Mouse (Mus musculus) midbrain, embryonic 15.5 days (tissue): Measurements from ENCODE around the gene Fndc10. TPM values are rescaled to one million over a fixed set of nuclear protein-coding genes. Genes with fewer than 3 reads are reported as not detected.
A peak's percentile ranks its signal among the peaks of the same experiment; 100 is the strongest.
"Not testable (repeated sequence)": the region's sequence is repeated elsewhere in the genome, so short reads cannot be mapped to it uniquely, and the experiment has no call there.

Experiments used
- ATAC-seq: fragments of 200-750 bp; cut with Nextera tagmentation; replicated peaks from 2 replicates; pipeline ENCODE4 v1.8.0; 2017; ENCODE audit warnings: moderate TSS enrichment
- H3K27ac ChIP-seq: fragments of 300-500 bp; sonication (generic); 2 replicates; pipeline ENCODE4 v1.5.1; 2015; ENCODE audit warnings: mild to moderate bottlenecking, inconsistent platforms
- H3K27me3 ChIP-seq: fragments of 300-500 bp; sonication (generic); replicated peaks from 2 replicates; pipeline ENCODE4 v1.6.1; 2015; ENCODE audit warnings: inconsistent platforms
- H3K36me3 ChIP-seq: fragments of 300-500 bp; sonication (generic); replicated peaks from 2 replicates; pipeline ENCODE4 v1.6.1; 2015; ENCODE audit warnings: inconsistent platforms
- H3K4me1 ChIP-seq: fragments of 300-500 bp; sonication (generic); 2 replicates; pipeline ENCODE4 v1.6.1; 2015; ENCODE audit warnings: inconsistent platforms
- H3K4me2 ChIP-seq: fragments of 300-500 bp; sonication (generic); 2 replicates; pipeline ENCODE4 v1.6.1; 2015; ENCODE audit warnings: inconsistent platforms, mild to moderate bottlenecking, moderate library complexity
- H3K4me3 ChIP-seq: fragments of 300-500 bp; sonication (generic); 2 replicates; pipeline ENCODE4 v1.5.1; 2015; ENCODE audit warnings: mild to moderate bottlenecking, inconsistent platforms
- H3K9ac ChIP-seq: fragments of 300-500 bp; sonication (generic); 2 replicates; pipeline ENCODE4 v1.6.1; 2015; ENCODE audit warnings: mild to moderate bottlenecking, inconsistent platforms
- H3K9me3 ChIP-seq: fragments of 300-500 bp; sonication (generic); 2 replicates; pipeline ENCODE4 v1.6.1; 2016; ENCODE audit warnings: inconsistent platforms
- WGBS: fragments of 180-500 bp; shearing (Covaris S2); methylation state at CpG from one replicate; pipeline ENCODE4 v1.1.7; 2015; ENCODE audit warnings: mixed read lengths; 5-methylcytosine and 5-hydroxymethylcytosine counted together
- polyA plus RNA-seq: library from polyadenylated mRNA; unstranded; fragments of >200 nt; fragmentation: Nextera tagmentation; extraction: Ambion mirVana; gene quantifications from 2 replicates; pipeline ENCODE4 v1.2.1, GENCODE M21; 2015

The Fndc10 gene
- polyA plus RNA-seq, 1 experiment from 2014 or later = 15.7 TPM

DNA sequence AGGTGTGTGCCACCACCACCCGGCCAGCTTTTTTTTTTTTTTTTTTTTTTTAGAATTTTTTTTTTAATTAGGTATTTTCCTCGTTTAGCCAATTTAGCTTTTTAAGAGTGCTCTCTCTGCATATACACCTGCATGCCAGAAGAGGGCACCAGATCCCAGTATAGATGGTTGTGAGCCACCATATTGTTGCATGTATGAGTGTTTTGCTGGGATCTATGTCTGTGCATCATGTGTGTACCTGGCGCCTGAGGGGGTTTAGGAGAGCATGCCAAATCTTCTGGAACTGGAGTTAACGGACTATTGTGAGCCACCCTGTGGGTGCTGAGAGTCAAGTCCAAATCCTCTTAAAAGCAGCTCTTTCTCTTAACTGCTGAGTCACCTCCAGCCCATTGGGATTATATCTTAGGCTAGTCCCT is 27.5 kb downstream of the Fndc10 start:
- no peak for ATAC-seq
- no peak overlapping the region for H3K4me2 ChIP-seq
- no peak overlapping the region for H3K4me3 ChIP-seq
- H3K36me3 ChIP-seq = peaks cover 12% of the 10 kb centered on the region
- no peak overlapping the region for H3K27ac ChIP-seq
- H3K4me1 ChIP-seq = no peaks in the 10 kb centered on the region
- 67% methylated on average over 4 of the region's 4 CpGs for WGBS
- no peaks in the 10 kb centered on the region for H3K9me3 ChIP-seq
- H3K27me3 ChIP-seq = no peaks in the 10 kb centered on the region
- no peak overlapping the region for H3K9ac ChIP-seq

- ATAC-seq = no peak
These were observed 33.9 kb downstream of the Fndc10 start for GRCm38 (mm10) chr4:155727993-155728392.

DNA sequence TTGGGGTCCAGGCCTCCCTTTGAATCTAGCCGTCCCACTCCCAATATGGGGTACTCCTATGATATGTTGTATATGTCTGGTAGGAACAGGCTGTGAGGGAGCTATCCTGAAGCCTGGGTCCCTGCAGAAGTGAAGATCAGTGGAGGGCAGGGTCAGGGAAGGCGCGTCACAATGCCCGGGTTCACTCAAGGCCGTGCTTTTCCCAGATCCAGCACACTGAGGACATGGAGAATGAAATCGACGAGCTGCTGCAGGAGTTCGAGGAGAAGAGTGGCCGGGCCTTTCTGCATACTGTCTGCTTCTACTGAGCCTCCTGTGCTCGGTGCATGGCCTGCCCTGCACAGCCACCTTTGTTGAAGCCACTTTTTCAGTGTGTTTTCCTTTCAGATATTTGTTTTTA is 39.1 kb downstream of the Fndc10 start:
- Histone ChIP-seq H3K36me3 (peaks cover 19% of the 10 kb centered on the region), H3K27me3 (no peaks in the 10 kb centered on the region), H3K4me3 (peak overlapping the region; percentile 92; the same call in 1 of the 2 replicates), H3K27ac (0 out of 2 replicates have a peak overlapping the region, but pooled peaks have one; percentile 97), H3K4me2 (0 out of 2 replicates have a peak overlapping the region, but pooled peaks have one; percentile 93), H3K4me1 (peaks cover 44% of the 10 kb centered on the region), H3K9me3 (no peaks in the 10 kb centered on the region), H3K9ac (0 out of 2 replicates have a peak overlapping the region, but pooled peaks have one; percentile 88)
- no peak for ATAC-seq
- WGBS = 91% methylated on average over 10 of the region's 10 CpGs

More at GRCm38 (mm10) chr4:155727993-155728392, 33.9 kb downstream of the Fndc10 start:
- Histone ChIP-seq H3K9me3 (no peaks in the 10 kb centered on the region), H3K27ac (no peak overlapping the region), H3K36me3 (peaks cover 5% of the 10 kb centered on the region; the same call in 1 of the 2 replicates), H3K9ac (no peak overlapping the region), H3K4me2 (no peak overlapping the region), H3K27me3 (no peaks in the 10 kb centered on the region), H3K4me1 (0 out of 2 replicates have a peak, but pooled peaks cover 3% of the 10 kb centered on the region), H3K4me3 (no peak overlapping the region)
- WGBS = 55% methylated on average over 2 of the region's 2 CpGs

DNA sequence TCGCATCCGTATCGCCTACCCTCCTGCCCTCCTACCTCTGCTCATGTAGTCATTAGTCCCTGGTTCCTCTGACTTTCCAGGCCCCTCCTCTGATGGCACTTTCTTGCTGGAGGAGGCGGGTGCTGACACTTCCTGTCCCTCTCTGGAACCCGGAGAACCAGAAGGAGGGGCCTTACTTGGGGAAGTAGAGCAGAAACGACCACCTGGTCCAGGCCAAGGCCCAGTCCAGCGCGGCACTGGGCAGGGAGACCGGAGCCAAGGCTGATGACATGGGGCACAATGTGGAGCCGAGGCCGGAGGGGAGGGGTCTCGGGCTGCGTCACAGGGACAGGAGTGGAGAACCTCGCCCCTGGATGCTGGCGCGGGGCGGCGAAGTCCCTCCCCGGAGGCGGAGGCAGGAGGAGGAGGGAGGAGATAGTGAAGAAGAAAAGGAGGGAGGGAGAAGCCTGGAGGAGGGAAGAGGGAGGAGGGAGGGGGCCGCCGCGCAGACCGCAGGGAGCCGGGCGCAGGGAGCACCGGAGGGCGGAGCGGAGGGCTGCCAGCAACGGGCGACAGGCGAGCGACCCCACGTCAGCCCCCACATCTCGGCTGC is 40.3 kb downstream of the Fndc10 start, which contains the start of gene Tmem240:
Gene Tmem240, plus strand, starts transcription at position 451 of the 592 bp plus-strand sequence.
- H3K27me3 ChIP-seq = no peaks in the 10 kb centered on the region
- peaks cover 47% of the 10 kb centered on the region for H3K4me1 ChIP-seq
- WGBS = under 1% methylated on average over 27 of the region's 35 CpGs
- no peaks in the 10 kb centered on the region for H3K9me3 ChIP-seq
- peak within 1 kb of the TSS; percentile 97 for H3K27ac ChIP-seq
- peak within 1 kb of the TSS; percentile 88 for H3K9ac ChIP-seq
- H3K4me3 ChIP-seq = peak within 1 kb of the TSS; percentile 92
- peak within 1 kb of the TSS; percentile 93 for H3K4me2 ChIP-seq
- ATAC-seq = peak; percentile 93
- H3K36me3 ChIP-seq = peaks cover 20% of the 10 kb centered on the region

GRCm38 (mm10) chr4:155734951-155735702 is 41.0 kb downstream of the Fndc10 start:
- peaks cover 25% of the 10 kb centered on the region for H3K36me3 ChIP-seq
- H3K27ac ChIP-seq = peak overlapping the region; percentile 97
- H3K4me2 ChIP-seq = peak overlapping the region; percentile 93
- H3K9ac ChIP-seq = peak overlapping the region; percentile 88
- WGBS = 1% methylated on average over 67 of the region's 79 CpGs
- H3K27me3 ChIP-seq = no peaks in the 10 kb centered on the region
- H3K9me3 ChIP-seq = no peaks in the 10 kb centered on the region
- peak; percentile 68 for ATAC-seq
- H3K4me1 ChIP-seq = peaks cover 47% of the 10 kb centered on the region
- H3K4me3 ChIP-seq = peak overlapping the region; percentile 92

GRCm38 (mm10) chr4:155735788-155736187 is 41.6 kb downstream of the Fndc10 start:
- Histone ChIP-seq H3K9me3 (no peaks in the 10 kb centered on the region), H3K4me1 (peaks cover 47% of the 10 kb centered on the region), H3K36me3 (peaks cover 32% of the 10 kb centered on the region), H3K27me3 (no peaks in the 10 kb centered on the region), H3K4me2 (peak overlapping the region; percentile 93), H3K4me3 (peak overlapping the region; percentile 92), H3K27ac (peak overlapping the region; percentile 97), H3K9ac (peak overlapping the region; percentile 88)
- 60% methylated on average over 5 of the region's 5 CpGs for WGBS
- ATAC-seq = no peak

- Histone ChIP-seq H3K4me2 (peak overlapping the region; percentile 93), H3K27ac (0 out of 2 replicates have a peak overlapping the region, but pooled peaks have one; percentile 97), H3K36me3 (peaks cover 34% of the 10 kb centered on the region), H3K9me3 (no peaks in the 10 kb centered on the region), H3K27me3 (no peaks in the 10 kb centered on the region), H3K4me3 (peak overlapping the region; percentile 92), H3K4me1 (peaks cover 47% of the 10 kb centered on the region), H3K9ac (no peak overlapping the region)
- ATAC-seq = no peak
- 92% methylated on average over 5 of the region's 5 CpGs for WGBS
These were observed 42.3 kb downstream of the Fndc10 start for GRCm38 (mm10) chr4:155736421-155736820.

DNA sequence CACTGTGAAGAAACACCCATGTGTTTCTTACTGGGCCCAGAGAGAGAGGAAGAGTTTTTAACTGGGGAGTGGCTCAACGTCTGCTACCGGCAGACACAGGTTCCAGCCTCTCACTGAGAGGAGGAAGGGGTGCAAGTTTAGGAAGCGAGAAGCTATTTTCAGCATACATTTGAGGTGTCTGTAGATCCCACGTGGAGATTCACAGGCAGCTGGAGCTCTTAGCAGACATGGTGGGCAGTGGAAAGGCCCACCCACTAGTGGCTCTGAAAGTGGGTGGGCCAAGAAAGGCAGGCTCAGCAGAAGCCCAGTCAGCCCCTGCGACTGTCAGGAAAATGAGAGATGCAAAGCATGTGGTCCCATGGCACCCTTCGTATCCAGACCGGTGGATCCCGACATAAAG is 44.1 kb downstream of the Fndc10 start:
- Histone ChIP-seq H3K27ac (no peak overlapping the region), H3K9ac (no peak overlapping the region), H3K9me3 (no peaks in the 10 kb centered on the region), H3K27me3 (no peaks in the 10 kb centered on the region), H3K4me1 (peaks cover 43% of the 10 kb centered on the region), H3K4me3 (no peak overlapping the region), H3K36me3 (peaks cover 41% of the 10 kb centered on the region), H3K4me2 (no peak overlapping the region)
- no peak for ATAC-seq
- WGBS = 66% methylated on average over 8 of the region's 8 CpGs

GRCm38 (mm10) chr4:155739152-155739551 is 45.0 kb downstream of the Fndc10 start:
- H3K4me1 ChIP-seq = peaks cover 34% of the 10 kb centered on the region
- no peak overlapping the region for H3K9ac ChIP-seq
- no peak for ATAC-seq
- H3K9me3 ChIP-seq = no peaks in the 10 kb centered on the region
- WGBS = 81% methylated on average over 6 of the region's 6 CpGs
- peaks cover 45% of the 10 kb centered on the region for H3K36me3 ChIP-seq
- H3K27me3 ChIP-seq = no peaks in the 10 kb centered on the region
- H3K4me2 ChIP-seq = no peak overlapping the region
- no peak overlapping the region for H3K4me3 ChIP-seq
- H3K27ac ChIP-seq = no peak overlapping the region

- no peak for ATAC-seq
- no peak overlapping the region for H3K4me3 ChIP-seq
- H3K4me1 ChIP-seq = peaks cover 32% of the 10 kb centered on the region
- no peak overlapping the region for H3K9ac ChIP-seq
- no peak overlapping the region for H3K4me2 ChIP-seq
- H3K36me3 ChIP-seq = peaks cover 45% of the 10 kb centered on the region
- H3K9me3 ChIP-seq = no peaks in the 10 kb centered on the region
- H3K27me3 ChIP-seq = no peaks in the 10 kb centered on the region
- WGBS = 81% methylated on average over 37 of the region's 37 CpGs
- no peak overlapping the region for H3K27ac ChIP-seq
These were observed 45.8 kb downstream of the Fndc10 start for GRCm38 (mm10) chr4:155739741-155740636.

DNA sequence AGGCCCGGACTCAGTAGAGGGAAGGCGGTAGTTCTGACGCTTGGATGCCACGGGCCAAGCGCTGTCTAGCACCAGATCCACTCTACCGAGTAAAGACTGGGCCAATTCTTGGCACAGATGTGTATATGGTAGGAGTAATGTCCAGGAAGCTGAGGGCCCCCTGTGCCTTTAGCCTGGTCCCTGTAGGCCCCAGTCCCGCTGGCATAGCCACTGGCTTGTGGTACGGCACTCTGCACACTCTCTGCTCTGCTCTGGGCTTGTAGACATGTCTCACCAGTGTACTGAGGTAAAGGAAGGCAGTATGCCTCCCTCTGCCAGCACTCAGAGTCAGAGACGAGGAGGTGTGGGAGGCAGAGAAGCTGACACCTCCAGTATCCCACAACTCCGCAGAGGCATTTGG is 46.5 kb downstream of the Fndc10 start:
- not testable (repeated sequence) for H3K4me3 ChIP-seq, H3K9ac ChIP-seq, ATAC-seq, H3K4me2 ChIP-seq, H3K9me3 ChIP-seq, H3K27ac ChIP-seq, H3K27me3 ChIP-seq
- 91% methylated on average over 10 of the region's 10 CpGs for WGBS
- peaks cover 45% of the 10 kb centered on the region for H3K36me3 ChIP-seq
- H3K4me1 ChIP-seq = peaks cover 28% of the 10 kb centered on the region

- H3K4me3 ChIP-seq = no peak overlapping the region
- no peak for ATAC-seq
- H3K4me1 ChIP-seq = peaks cover 8% of the 10 kb centered on the region
- no peak overlapping the region for H3K27ac ChIP-seq
- no peaks in the 10 kb centered on the region for H3K9me3 ChIP-seq
- peaks cover 38% of the 10 kb centered on the region for H3K36me3 ChIP-seq
- WGBS = 96% methylated on average over 5 of the region's 5 CpGs
- no peaks in the 10 kb centered on the region for H3K27me3 ChIP-seq
- no peak overlapping the region for H3K9ac ChIP-seq
- H3K4me2 ChIP-seq = no peak overlapping the region
These were observed 48.5 kb downstream of the Fndc10 start for GRCm38 (mm10) chr4:155742684-155743083.
